Mouse (Mus musculus): ENCODE data around the gene Tspan10. TPM values are rescaled to one million over a fixed set of nuclear protein-coding genes. Genes with fewer than 3 reads are reported as not detected.

The Tspan10 gene
- total RNA-seq, 2 experiments from 2014 or later = 1.8 TPM; not detected in 1

DNA sequence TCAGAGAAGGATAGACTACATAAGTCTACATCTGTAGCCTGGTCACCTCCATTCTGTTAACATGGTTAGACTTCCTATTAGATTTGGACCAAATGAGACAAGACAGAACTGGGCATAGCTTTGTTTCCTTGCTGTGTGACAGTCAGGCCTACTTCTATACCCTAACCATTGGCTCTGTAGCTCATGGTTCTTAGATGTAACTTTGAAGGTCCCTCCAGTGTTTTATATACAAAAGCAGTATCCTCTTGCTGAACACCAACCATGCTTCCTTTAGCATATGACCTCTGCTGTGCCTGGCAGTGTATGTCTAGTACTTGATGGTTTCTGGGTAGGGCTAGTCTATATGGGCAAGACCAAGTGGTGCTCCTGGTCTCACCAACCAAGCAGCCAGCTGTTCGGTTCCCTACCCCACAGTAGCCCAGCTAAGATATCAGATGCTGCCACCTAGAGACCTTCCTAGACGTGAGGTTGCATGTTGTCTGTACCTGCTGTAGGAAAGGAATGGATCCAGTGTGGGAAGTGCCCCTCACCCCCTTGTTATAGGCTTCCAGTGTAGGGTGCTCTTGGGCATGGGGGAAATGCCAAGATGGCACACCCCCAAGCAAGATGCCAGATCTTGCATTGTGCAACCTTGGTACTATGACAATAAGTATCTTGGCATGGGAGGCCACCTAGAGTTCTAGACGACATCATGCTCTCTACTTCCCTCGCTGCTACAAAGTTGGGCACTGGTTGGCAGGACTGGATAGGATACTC, 48.0 kb downstream of the Tspan10 start:
- intact Hi-C loops (cut with DNase I) = no loop called here
- DNase-seq (ENCODE audit: low spot score in 2 of 2) = no peak

DNA sequence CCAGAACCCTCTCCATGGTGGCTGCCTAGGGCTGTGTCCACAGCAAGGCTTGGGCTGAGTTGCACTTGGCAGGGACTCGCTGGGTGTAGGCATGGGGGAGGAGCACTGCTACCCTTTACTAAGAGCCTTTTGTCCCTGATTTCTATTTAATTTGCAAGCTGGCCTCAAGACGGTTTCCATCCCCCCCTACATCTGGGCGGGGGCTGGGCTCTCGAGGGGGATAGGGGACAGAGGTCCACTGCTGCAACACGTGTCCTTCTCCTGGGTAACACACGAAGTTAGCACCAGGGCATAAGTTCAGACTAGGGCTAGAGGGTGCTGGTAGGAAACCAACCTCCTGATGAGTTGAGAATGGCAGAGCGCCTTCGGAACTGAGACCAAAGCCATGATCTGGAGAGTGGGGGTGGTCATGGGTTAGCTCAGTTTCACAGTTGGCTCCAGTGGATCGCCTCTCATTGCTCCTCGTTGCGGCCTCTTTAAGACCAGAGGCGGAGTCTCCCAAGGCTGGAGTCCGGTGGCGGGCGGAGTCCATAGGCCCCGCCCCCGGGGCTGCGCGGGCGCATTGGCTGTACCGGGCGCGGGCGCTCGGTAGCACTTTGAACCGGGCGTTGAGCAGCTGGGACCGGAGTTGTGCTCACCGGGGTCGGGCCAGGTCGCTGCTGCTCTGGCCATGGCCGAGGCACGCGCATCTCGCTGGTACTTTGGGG, 49.0 kb downstream of the Tspan10 start, which contains the start of gene Slc25a10:
Gene Slc25a10, plus strand, starts transcription at position 524 of the 707 bp plus-strand sequence.
- peak; percentile 85 to 88 for DNase-seq (ENCODE audit: low spot score in 2 of 2)
- intact Hi-C loops (cut with DNase I) = no loop called here

DNA sequence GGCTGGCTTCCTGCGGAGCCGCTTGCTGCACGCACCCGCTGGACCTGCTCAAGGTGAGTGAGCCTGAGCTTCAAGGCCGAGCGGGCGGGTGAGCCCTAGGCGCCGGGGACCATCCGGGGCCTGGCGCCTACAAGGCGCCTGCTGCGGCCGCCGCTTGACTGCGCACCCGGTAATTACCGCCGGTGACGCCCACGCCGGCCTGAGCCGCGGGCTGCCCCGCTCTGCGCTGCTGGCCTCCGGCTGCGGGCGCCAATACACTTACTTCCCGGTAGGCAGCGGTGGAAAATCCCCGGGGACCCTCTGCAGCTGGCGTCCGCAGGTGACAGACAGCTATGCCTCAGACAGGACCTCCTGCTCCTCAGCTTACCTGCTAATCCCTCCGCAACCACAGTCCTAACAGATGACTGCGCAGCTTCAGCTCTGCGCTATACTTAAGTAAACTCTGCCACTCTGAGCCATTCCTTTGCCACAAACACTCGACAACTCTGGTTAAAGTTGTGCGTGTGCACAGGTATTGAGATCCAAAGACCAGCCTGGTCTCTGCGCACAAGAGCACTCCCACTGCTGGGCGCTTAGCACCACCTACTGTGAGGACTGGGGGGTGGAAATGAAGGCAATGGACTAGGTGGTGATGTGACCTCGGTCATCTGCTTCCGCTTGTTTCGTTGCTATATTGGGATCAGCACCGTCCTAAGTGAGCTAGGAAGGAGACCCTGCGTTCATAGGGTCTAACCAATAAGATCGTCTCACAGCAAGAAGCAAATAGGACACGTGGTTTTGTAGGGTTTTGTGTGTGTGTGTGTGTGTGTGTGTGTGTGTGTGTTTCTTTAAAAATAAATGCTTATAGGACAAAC, 49.8 kb downstream of the Tspan10 start:
- intact Hi-C loops (cut with DNase I) = no loop called here
- DNase-seq (ENCODE audit: low spot score in 2 of 2) = no peak

DNA sequence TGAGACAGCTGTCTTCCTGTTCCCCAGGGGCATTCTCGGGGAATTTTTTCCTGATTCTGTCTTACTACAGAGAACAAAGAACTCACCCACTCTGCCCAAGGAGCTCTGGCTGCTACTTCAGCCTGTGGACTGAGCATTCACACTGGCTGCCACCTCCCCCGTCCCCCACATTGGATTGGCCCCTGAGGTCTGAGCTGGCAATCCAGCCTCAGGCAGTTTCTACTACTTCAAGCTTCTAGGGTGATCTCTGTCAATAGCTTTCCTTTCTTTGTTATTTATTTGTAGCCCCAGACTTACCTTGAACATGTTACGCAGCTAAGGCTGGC, 50.4 kb downstream of the Tspan10 start:
- intact Hi-C loops (cut with DNase I) = no loop called here
- no peak for DNase-seq (ENCODE audit: low spot score in 2 of 2)

DNA sequence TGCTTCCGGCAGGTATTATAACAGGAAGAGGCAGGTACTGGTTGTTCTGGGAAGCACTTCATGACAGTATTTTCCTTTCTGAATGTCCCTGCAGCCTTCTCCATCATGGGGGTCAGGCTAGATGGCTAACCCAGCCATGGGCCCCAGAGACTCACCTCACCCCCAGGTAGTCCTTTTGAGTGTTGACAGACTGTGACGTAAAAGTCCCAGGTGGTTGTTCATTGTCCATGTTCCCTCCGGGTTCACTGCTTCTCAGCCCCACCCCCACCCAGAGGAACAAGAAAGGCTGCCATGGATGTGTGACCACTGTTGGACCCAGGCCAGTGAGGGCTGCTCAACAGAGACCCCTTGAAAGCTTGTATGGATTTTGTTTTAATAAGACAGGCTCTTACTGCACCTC, 50.9 kb downstream of the Tspan10 start:
- no peak for DNase-seq (ENCODE audit: low spot score in 2 of 2)
- intact Hi-C loops (cut with DNase I) = no loop called here

DNA sequence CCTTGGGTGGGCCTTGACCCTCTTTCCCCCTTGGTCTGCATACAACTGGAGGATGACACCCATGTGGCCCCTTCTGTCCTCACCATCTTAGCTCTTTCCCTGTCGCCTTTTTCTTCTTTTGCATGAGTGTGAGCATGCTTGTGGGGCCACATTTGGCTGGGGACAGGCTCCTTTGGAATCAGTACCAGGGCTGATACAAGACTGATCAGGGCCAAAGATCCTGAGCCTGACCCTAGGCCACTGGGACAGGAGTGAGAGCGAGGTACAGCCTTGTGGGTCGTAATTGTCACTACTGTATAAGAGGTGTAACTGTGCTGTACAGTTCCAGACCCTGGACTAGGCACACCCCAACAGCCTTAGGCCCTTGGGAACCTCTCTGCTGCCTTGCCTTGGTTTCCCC, 51.5 kb downstream of the Tspan10 start:
- DNase-seq (ENCODE audit: low spot score in 2 of 2) = no peak
- intact Hi-C loops (cut with DNase I) = no loop called here

Other genes with a start within 250 kb of the Tspan10 start
- gene Bahcc1, start 209.7 kb upstream of the Tspan10 start, total RNA-seq (2021) = 10 to 100 TPM; 15.3 to 20.9 TPM
- gene Actg1, start 94.1 kb upstream of the Tspan10 start, total RNA-seq (2021) = 1,000 to 10,000 TPM; 1,144 to 1,299 TPM
- under 1 TPM; 0.25 to 0.72 TPM for gene Fscn2, start 81.1 kb upstream of the Tspan10 start, total RNA-seq (2021)
- gene Faap100, start 63.9 kb upstream of the Tspan10 start, total RNA-seq (2021) = 10 to 100 TPM; 12.8 to 16.4 TPM
- gene Nploc4, start 4.9 kb upstream of the Tspan10 start, total RNA-seq (2021) = 10 to 100 TPM; 65.3 to 77.0 TPM
- gene Pde6g, start 10.9 kb downstream of the Tspan10 start, total RNA-seq (2021) = under 1 TPM; 0.37 to 0.66 TPM
- gene Oxld1, start 15.4 kb downstream of the Tspan10 start, total RNA-seq (2021) = 10 to 100 TPM; 14.3 to 20.6 TPM
- gene Ccdc137, start 15.5 kb downstream of the Tspan10 start, total RNA-seq (2021) = 10 to 100 TPM; 19.9 to 29.4 TPM
- gene Arl16, start 25.0 kb downstream of the Tspan10 start, total RNA-seq (2021) = 10 to 100 TPM; 49.3 to 55.0 TPM
- gene Mrpl12, start 42.0 kb downstream of the Tspan10 start, total RNA-seq (2021) = 10 to 100 TPM; 75.6 to 78.5 TPM
- gene Slc25a10, start 49.2 kb downstream of the Tspan10 start, total RNA-seq (2021) = 10 to 100 TPM; 18.2 to 21.9 TPM
- not detected for gene Gcgr, start 88.1 kb downstream of the Tspan10 start, total RNA-seq (2021)
- 10 to 100 TPM; 73.4 to 91.7 TPM for gene Mcrip1, start 107.1 kb downstream of the Tspan10 start, total RNA-seq (2021)
- not detected for gene Ppp1r27, start 108.5 kb downstream of the Tspan10 start, total RNA-seq (2021)
- gene P4hb, start 130.6 kb downstream of the Tspan10 start, total RNA-seq (2021) = 100 to 1,000 TPM; 122 to 126 TPM
- 100 to 1,000 TPM; 304 to 344 TPM for gene Arhgdia, start 139.0 kb downstream of the Tspan10 start, total RNA-seq (2021)
- gene Alyref, start 155.7 kb downstream of the Tspan10 start, total RNA-seq (2021) = 10 to 100 TPM; 59.7 to 67.5 TPM
- gene Anapc11, start 155.8 kb downstream of the Tspan10 start, total RNA-seq (2021) = 10 to 100 TPM; 91.4 to 99.7 TPM
- gene Npb, start 165.8 kb downstream of the Tspan10 start, total RNA-seq (2021) = 1 to 10 TPM in 1 of 2 experiments, not detected in 1; 1.2 TPM
- 100 to 1,000 TPM; 115 to 135 TPM for gene Pcyt2, start 175.3 kb downstream of the Tspan10 start, total RNA-seq (2021)
- gene Sirt7, start 182.6 kb downstream of the Tspan10 start, total RNA-seq (2021) = 10 to 100 TPM; 37.8 to 43.3 TPM
- 100 to 1,000 TPM in 1 of 2 experiments, 10 to 100 TPM in 1; 76.5 to 103 TPM for gene Mafg, start 191.0 kb downstream of the Tspan10 start, total RNA-seq (2021)
- gene Pycr1, start 201.1 kb downstream of the Tspan10 start, total RNA-seq (2021) = 1 to 10 TPM; 2.9 to 3.9 TPM
- 10 to 100 TPM in 1 of 2 experiments, 1 to 10 TPM in 1; 8.2 to 11.9 TPM for gene Myadml2, start 205.5 kb downstream of the Tspan10 start, total RNA-seq (2021)
- 1 to 10 TPM; 5.6 to 6.6 TPM for gene Notum, start 218.5 kb downstream of the Tspan10 start, total RNA-seq (2021)
- gene Aspscr1, start 230.3 kb downstream of the Tspan10 start, total RNA-seq (2021) = 10 to 100 TPM; 53.1 to 56.9 TPM

All from left cerebral cortex, postnatal 36 days (tissue).